Mouse (Mus musculus) left cerebral cortex, adult 6 months (tissue): ENCODE measurements around the gene Cpsf7. TPM values are rescaled to one million over a fixed set of nuclear protein-coding genes. Genes with fewer than 3 reads are reported as not detected.

Experiments used
- long read RNA-seq, 2 experiments: library from polyadenylated mRNA; unstranded; transcript quantifications; one replicate each; pipeline ENCODE4 v2.0.0; 2019 to 2020
- polyA plus RNA-seq: library from polyadenylated mRNA; unstranded; fragments of <200 nt; fragmentation: Nextera tagmentation; gene quantifications from 2 replicates; pipeline ENCODE4 v1.2.3, GENCODE M21; 2021

The Cpsf7 gene
- 8.3 and 20.8 TPM in 2 replicates for polyA plus RNA-seq
- long read RNA-seq, experiment 1, transcript Cpsf7-201 (10 exons, 3,500 nt) = major isoform, 23 of 128 reads
- long read RNA-seq, experiment 1, partial matches to known transcripts = 86 of 128 reads
- long read RNA-seq, experiment 1, other reads (novel, unspliced or antisense) = 16 of 128 reads
- long read RNA-seq, experiment 2, partial matches to known transcripts = 18 of 19 reads
- long read RNA-seq, experiment 2, other reads (novel, unspliced or antisense) = 1 of 19 reads

GRCm38 (mm10) chr19:10525106-10525901, at the start of gene Cpsf7:
Gene Cpsf7 (plus strand): TSS chr19:10525266.

GRCm38 (mm10) chr19:10482703-10483102, 42.4 kb upstream of the Cpsf7 start, which contains the start of gene Ppp1r32:
Gene Ppp1r32 (minus strand): TSS chr19:10482928.

GRCm38 (mm10) chr19:10525910-10526309, 844 bp downstream of the Cpsf7 start, which contains the start of gene Sdhaf2:
Gene Sdhaf2 (minus strand): TSS chr19:10526142.

GRCm38 (mm10) chr19:10555624-10556510, 30.8 kb downstream of the Cpsf7 start, which contains the start of gene Tmem216:
Gene Tmem216 (minus strand): TSS chr19:10556238.

GRCm38 (mm10) chr19:10576690-10577561, 51.9 kb downstream of the Cpsf7 start, which contains the start of the genes Cyb561a3 and Tmem138:
Gene Cyb561a3 (plus strand): TSS chr19:10577172.
Gene Tmem138 (minus strand): TSS chr19:10577362.

Other genes with a start within 250 kb of the Cpsf7 start
- gene Dagla, start 220.4 kb upstream of the Cpsf7 start, polyA plus RNA-seq = 23.7 and 46.8 TPM in 2 replicates
- gene Syt7, start 136.2 kb upstream of the Cpsf7 start, polyA plus RNA-seq = 9.2 and 12.1 TPM in 2 replicates
- 2.9 and 3.6 TPM in 2 replicates for gene Lrrc10b, start 67.8 kb upstream of the Cpsf7 start, polyA plus RNA-seq
- 0.77 and 0.99 TPM in 2 replicates for gene Ppp1r32, start 42.3 kb upstream of the Cpsf7 start, polyA plus RNA-seq
- gene Sdhaf2, start 876 bp downstream of the Cpsf7 start, polyA plus RNA-seq = 65.6 and 71.1 TPM in 2 replicates
- gene Tmem216, start 31.0 kb downstream of the Cpsf7 start, polyA plus RNA-seq = 16.5 and 18.8 TPM in 2 replicates
- 20.8 and 21.5 TPM in 2 replicates for gene Cyb561a3, start 51.9 kb downstream of the Cpsf7 start, polyA plus RNA-seq
- 16.4 and 16.5 TPM in 2 replicates for gene Tmem138, start 52.1 kb downstream of the Cpsf7 start, polyA plus RNA-seq
- 49.1 and 60.4 TPM in 2 replicates for gene Ddb1, start 80.1 kb downstream of the Cpsf7 start, polyA plus RNA-seq
- 1.7 and 5.6 TPM in 2 replicates for gene Tkfc, start 80.4 kb downstream of the Cpsf7 start, polyA plus RNA-seq
- gene Vwce, start 108.9 kb downstream of the Cpsf7 start, polyA plus RNA-seq = 0.48 TPM in 1 of 2 replicates, not detected in the other
- gene Pga5, start 152.8 kb downstream of the Cpsf7 start, polyA plus RNA-seq = not detected in 2 replicates
- 20.3 and 26.0 TPM in 2 replicates for gene Vps37c, start 163.5 kb downstream of the Cpsf7 start, polyA plus RNA-seq
- not detected in 2 replicates for gene Cd5, start 213.7 kb downstream of the Cpsf7 start, polyA plus RNA-seq